Mouse (Mus musculus) myocyte (in vitro differentiated cells): ENCODE data around the gene Pcdh9.

Source experiments
- CEBPB ChIP-seq: IDR thresholded peaks from 2 replicates; pipeline ENCODE4 v1.6.1; 2011; ENCODE audit warnings: mild to moderate bottlenecking, moderate library complexity; ENCODE audit not compliant: poor library complexity, insufficient read depth, severe bottlenecking
- E2F4 ChIP-seq: IDR thresholded peaks from one replicate; pipeline ENCODE4 v1.6.1; 2011; ENCODE audit warnings: mild to moderate bottlenecking, control low read depth, moderate library complexity; ENCODE audit not compliant: insufficient read depth
- MAX ChIP-seq: IDR thresholded peaks from one replicate; pipeline ENCODE4 v1.6.1; 2011; ENCODE audit warnings: low read depth, mild to moderate bottlenecking, control low read depth
- MYOD1 ChIP-seq, 3 experiments: IDR thresholded peaks; one replicate each; pipeline ENCODE4 v1.6.1; 2011; ENCODE audit warnings: control low read depth in 2 of 3, low read depth in 2 of 3, mild to moderate bottlenecking in 2 of 3, moderate library complexity in 1 of 3; ENCODE audit not compliant: insufficient read length in 2 of 3, control insufficient read depth in 1 of 3
- MYOG ChIP-seq, 3 experiments: IDR thresholded peaks; one replicate each; pipeline ENCODE4 v1.6.1; 2011; ENCODE audit warnings: control low read depth in 2 of 3, low read depth in 2 of 3, mild to moderate bottlenecking in 2 of 3; ENCODE audit not compliant: insufficient read length in 2 of 3, control insufficient read depth in 1 of 3, insufficient read depth in 1 of 3
- POLR2A ChIP-seq: IDR thresholded peaks from one replicate; pipeline ENCODE4 v1.6.1; 2011; ENCODE audit warnings: low read depth, mild to moderate bottlenecking, control low read depth, moderate library complexity; ENCODE audit not compliant: insufficient read length
- POLR2AphosphoS2 ChIP-seq: IDR thresholded peaks from one replicate; pipeline ENCODE4 v1.6.1; 2011; ENCODE audit warnings: low read depth, control low read depth; ENCODE audit not compliant: insufficient read length
- REST ChIP-seq: IDR thresholded peaks from one replicate; pipeline ENCODE4 v1.6.1; 2011; ENCODE audit warnings: mild to moderate bottlenecking, control low read depth, moderate library complexity; ENCODE audit not compliant: insufficient read depth, insufficient read length
- SRF ChIP-seq: IDR thresholded peaks from one replicate; pipeline ENCODE4 v1.6.1; 2011; ENCODE audit warnings: low read depth; ENCODE audit not compliant: control insufficient read depth, insufficient read length
- TCF12 ChIP-seq: IDR thresholded peaks from one replicate; pipeline ENCODE4 v1.6.1; 2011; ENCODE audit warnings: mild to moderate bottlenecking, control low read depth; ENCODE audit not compliant: poor library complexity, insufficient read depth, severe bottlenecking
- TCF3 ChIP-seq: IDR thresholded peaks from one replicate; pipeline ENCODE4 v1.6.1; 2011; ENCODE audit warnings: low read depth, control low read depth; ENCODE audit not compliant: insufficient read length
- USF1 ChIP-seq: IDR thresholded peaks from one replicate; pipeline ENCODE4 v1.6.1; 2011; ENCODE audit warnings: low read depth, mild to moderate bottlenecking, control low read depth, moderate library complexity

DNA sequence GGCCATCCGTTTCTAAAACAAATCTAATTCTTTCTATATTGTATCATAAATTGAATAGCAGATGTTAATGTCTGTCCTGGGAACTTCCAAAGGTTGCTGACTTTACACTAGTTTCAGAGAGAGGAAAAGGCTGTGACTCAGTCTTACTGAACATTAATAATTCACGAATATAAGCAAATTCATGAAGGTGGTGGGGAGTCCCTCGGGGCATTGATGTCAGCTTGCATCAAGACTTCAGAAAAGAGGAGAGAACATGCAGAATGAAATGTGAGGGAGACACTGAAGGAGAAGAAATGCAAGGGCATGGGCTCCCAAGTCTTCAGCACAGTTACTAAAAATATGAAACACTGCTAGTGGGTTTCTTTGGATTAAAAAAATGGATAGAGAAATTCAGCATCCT, 181.8 kb downstream of the Pcdh9 start:
- TF ChIP-seq USF1 (no peak), POLR2A (no peak), MAX (no peak), TCF3 (no peak), MYOD1 (IDR thresholded peaks at IDR 0.05; ENCODE audit: control insufficient read depth in 1 of 3, insufficient read length in 2 of 3, low read depth in 2 of 3) (no peak), POLR2AphosphoS2 (no peak), MYOG (IDR thresholded peaks at IDR 0.05; ENCODE audit: control insufficient read depth in 1 of 3, insufficient read depth in 1 of 3, insufficient read length in 2 of 3, low read depth in 2 of 3) (no peak), E2F4 (no peak), CEBPB (no peak), REST (no peak), TCF12 (no peak), SRF (no peak)
